Mouse (Mus musculus) thymus, postnatal 10 days (tissue): ENCODE results near the gene Rfxank.

Experiments
- DNase-seq, 2 experiments: peaks; one replicate each; pipeline ENCODE4 v3.0.0; 2021; ENCODE audit warnings: low spot score in 2 of 2

Rfxank gene

GRCm38 (mm10) chr8:70150158-70150557 lies 11.2 kb upstream of the Rfxank start:
- no peak for DNase-seq

DNA sequence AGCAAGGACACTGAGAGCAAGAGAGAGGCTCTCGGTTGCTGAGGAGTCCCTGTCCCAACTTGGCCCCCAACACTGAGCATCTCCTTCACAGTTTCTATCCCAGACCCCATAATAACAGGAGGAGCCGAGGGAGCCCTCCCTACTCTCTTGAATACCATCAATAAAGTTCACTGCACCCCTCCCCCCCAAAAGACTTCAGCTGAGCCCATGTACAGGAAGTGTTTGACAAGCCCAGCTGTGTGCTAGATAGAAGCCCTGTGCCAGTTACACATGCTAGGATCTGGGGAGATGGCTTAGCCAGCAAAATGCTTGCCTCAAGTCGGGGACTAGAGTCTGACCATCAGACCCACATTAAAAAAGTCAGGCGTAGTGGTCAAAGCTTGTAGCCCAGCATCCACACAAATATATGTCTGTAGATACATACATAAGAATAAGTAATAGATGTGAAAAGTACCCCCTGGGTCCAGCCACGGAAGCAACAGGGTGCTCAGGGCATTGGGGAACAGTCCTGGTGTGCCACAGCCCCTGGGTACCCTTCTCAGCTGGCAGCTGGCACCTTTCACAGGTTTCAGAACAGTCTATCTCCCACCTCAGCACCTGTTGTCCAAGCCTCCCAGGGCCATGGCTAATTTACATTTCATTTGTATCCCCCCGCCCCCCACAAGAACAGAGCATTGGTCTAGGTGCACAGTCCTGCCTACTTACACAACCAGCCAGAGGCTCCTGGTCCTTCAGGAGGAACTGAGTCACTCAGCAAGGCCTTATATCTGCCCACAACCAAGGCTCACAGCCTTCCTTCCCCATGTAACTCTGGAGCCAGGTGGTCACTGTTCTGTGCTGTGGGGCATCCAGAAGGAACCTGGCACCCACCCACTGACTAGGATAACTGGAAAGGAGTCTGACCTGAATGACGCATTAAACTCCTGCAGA lies 9.0 kb upstream of the Rfxank start:
- peak; percentile 67 for DNase-seq

DNA sequence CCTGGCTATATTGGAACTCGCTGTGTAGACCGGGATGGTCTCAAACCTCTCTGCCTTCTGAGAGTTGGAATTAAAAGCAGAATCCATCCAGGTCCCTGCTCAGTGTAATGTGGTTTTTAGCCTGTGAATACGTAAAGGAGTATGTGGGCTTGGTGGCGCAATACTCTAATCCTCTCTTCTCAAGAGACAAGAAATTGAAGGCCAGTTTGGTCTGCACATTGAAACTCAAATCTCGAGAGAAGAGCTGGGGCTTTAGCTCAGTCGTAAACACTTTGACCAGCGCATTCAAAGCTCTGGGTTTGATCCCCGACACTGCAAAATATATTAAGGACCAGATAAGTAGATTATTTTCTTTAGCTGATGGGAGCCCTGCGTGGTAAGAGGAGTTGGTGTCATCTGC lies 1.0 kb upstream of the Rfxank start:
- DNase-seq = no peak

GRCm38 (mm10) chr8:70137890-70138289 lies 1.1 kb downstream of the Rfxank start:
- DNase-seq = no peak

GRCm38 (mm10) chr8:70136591-70136990 lies 2.4 kb downstream of the Rfxank start:
- no peak for DNase-seq

DNA sequence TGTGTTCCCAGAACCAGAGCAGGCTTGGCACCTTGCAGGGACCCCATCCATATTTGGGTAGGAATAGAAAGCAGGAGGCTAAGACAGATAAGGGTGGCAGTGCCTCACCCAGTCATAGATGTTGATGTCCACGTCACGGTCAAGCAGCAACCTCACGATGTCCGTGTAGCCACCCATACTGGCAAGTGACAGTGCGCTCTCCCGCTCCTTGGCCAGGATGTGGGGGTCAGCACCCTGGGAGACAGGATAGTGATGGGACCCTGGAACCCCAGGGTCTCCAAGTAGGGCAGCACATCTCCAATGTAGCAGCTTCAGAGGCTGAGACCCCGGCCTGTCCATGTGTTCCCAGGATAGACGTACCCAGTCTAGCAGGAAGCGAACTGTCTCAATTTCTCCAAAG lies 4.0 kb downstream of the Rfxank start:
- DNase-seq = no peak

GRCm38 (mm10) chr8:70134086-70134485 lies 4.9 kb downstream of the Rfxank start:
- no peak for DNase-seq

GRCm38 (mm10) chr8:70131166-70131883 lies 7.6 kb downstream of the Rfxank start, which contains the start of gene Nr2c2ap:
Nr2c2ap (plus strand) TSS chr8:70131333.
- DNase-seq = peak; percentile 69 to 84

- DNase-seq = no peak
These were observed 8.9 kb downstream of the Rfxank start for GRCm38 (mm10) chr8:70130066-70130465.

DNA sequence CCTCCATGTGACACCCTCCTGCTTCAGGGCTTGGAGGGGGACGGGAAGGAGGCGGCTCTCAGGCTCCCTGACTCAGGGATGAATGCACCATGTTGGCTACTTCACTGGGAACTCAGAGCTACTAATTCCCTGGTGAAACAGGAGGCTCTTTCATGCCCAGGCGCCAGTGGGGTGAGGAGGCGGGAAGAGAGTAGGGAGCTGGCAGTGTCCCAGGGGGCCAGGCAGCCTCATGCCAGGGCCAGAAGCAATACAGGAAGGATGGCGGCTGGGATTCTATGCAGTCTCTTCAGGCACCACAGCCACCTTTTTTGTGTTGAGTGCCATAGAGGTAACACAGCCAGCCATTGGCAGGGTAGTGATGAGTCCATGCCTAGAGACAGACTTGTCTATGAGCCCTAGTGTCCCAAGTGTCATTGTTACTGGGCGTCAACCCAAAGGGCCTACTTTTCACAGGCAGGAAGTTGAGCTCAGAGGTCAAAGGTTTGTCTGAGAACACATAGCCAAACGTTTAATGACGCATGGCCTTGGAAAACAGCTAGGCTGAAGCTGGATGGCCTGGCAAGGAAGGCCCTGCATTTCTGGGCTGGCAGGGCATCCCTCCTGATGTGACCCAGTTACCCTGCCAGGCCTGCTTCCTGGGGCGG lies 9.5 kb downstream of the Rfxank start:
- no peak for DNase-seq

DNA sequence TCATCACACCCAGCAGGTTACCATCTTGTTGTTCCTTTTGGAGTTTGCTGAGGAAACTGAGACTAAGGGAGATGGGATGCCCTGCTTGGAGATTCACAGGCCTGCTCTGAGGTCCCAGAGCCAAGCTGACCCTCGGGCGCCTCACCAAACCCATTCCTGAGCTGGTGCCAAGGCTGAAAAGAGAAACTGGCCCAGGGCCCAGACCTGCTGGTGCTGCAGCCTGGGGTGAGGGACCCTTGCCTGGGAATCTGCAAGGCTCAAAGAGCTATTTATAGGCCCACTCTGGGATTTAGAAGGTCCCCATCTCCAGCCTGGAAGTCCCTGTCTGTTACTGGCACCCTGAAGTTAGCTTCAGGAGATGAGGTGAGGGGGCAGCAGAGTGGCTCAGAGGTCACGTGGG lies 10.5 kb downstream of the Rfxank start:
- no peak for DNase-seq

GRCm38 (mm10) chr8:70124992-70125391 lies 14.0 kb downstream of the Rfxank start:
- DNase-seq = no peak

DNA sequence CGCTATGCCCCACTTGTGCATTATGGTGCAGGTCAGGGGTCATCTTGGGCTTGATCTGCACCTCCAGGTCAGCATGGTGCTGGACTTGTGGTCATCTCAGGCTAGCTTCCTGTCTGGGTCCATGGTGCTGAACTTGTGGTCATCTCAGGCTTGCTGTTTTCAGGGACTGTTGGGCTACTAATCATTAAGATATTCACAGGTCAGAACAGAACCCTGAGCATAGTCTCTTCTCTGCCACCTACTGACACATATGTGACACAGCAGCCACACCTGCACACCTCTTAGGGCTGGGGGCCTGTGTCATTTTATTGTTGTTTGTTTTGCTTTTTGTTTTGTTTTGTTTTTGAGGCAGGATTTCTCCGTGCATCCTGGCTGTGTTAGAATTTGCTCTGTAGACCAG lies 16.1 kb downstream of the Rfxank start:
- no peak for DNase-seq

- DNase-seq = peak in 1 of 2 experiments; percentile 38
These were observed 18.3 kb downstream of the Rfxank start, which contains the start of gene Ncan for GRCm38 (mm10) chr8:70120667-70121066. Ncan (minus strand) TSS chr8:70120873.

- DNase-seq = no peak
These were observed 19.9 kb downstream of the Rfxank start for GRCm38 (mm10) chr8:70118726-70119700.

- peak in 1 of 2 experiments; percentile 25 for DNase-seq
These were observed 21.3 kb downstream of the Rfxank start for GRCm38 (mm10) chr8:70117611-70118010.

- DNase-seq = no peak
These were observed 24.1 kb downstream of the Rfxank start for GRCm38 (mm10) chr8:70114892-70115291.

DNA sequence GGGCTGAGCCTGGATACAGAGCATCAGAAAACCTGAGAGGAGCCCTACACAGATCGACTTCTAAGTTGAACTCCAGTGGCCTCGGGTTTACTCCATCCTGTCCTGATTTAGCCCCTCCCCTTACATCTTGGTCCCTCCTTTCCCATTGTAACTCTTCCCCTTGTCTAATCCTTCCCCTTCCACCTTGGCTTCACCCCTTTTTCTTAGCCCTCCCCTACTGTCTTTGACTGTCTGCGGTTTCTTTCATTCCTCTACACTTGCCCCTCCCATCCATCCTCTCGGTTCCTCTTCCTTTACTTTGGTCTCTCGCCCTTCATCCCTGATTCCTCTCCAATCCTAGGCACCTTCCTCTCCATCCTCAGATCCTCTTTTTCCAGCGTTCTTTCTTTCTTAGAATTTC lies 24.5 kb downstream of the Rfxank start:
- DNase-seq = no peak

- no peak for DNase-seq
These were observed 26.4 kb downstream of the Rfxank start for GRCm38 (mm10) chr8:70112401-70113016.

- no peak for DNase-seq
These were observed 27.7 kb downstream of the Rfxank start for GRCm38 (mm10) chr8:70111192-70111795.
